Mouse (Mus musculus) MEL (cell line): ENCODE measurements around the gene Stk40.

Experiments
- CHD2 ChIP-seq: IDR thresholded peaks from 2 replicates; pipeline ENCODE4 v1.6.1; 2011; ENCODE audit warnings: low read length, improper control_type of control experiment
- CTCF ChIP-seq, 3 experiments: IDR thresholded peaks in 2 of 3; conservative IDR thresholded peaks in 1 of 3; 2 replicates each; pipeline ENCODE4 v1.5.1; 2011 to 2012; ENCODE audit warnings: low read length in 3 of 3, low read depth in 2 of 3, mild to moderate bottlenecking in 2 of 3, improper control_type of control experiment in 1 of 3, inconsistent platforms in 1 of 3, mixed read lengths in 1 of 3, moderate library complexity in 1 of 3; ENCODE audit not compliant: control insufficient read depth in 1 of 3, insufficient read depth in 1 of 3, poor library complexity in 1 of 3, severe bottlenecking in 1 of 3
- HCFC1 ChIP-seq: IDR thresholded peaks from 2 replicates; pipeline ENCODE4 v1.6.1; 2012; ENCODE audit warnings: low read depth, mild to moderate bottlenecking, inconsistent platforms, low read length, improper control_type of control experiment, moderate library complexity
- MAFK ChIP-seq: IDR thresholded peaks from 2 replicates; pipeline ENCODE4 v1.6.1; 2011; ENCODE audit warnings: low read depth, mild to moderate bottlenecking, low read length, improper control_type of control experiment, borderline replicate concordance
- MEF2A ChIP-seq: IDR thresholded peaks from 2 replicates; pipeline ENCODE4 v1.6.1; 2014; ENCODE audit warnings: low read depth, mild to moderate bottlenecking, inconsistent platforms, low read length, improper control_type of control experiment; ENCODE audit not compliant: poor library complexity, insufficient replicate concordance, severe bottlenecking; ENCODE audit errors: extremely low read depth
- POLR2A ChIP-seq, 2 experiments: IDR thresholded peaks; 2 replicates each; pipeline ENCODE4 v1.6.1; 2011 to 2012; ENCODE audit warnings: low read length in 2 of 2, mild to moderate bottlenecking in 2 of 2, control low read depth in 1 of 2, improper control_type of control experiment in 1 of 2, low read depth in 1 of 2, moderate library complexity in 1 of 2; ENCODE audit not compliant: control insufficient read depth in 1 of 2, insufficient read depth in 1 of 2, poor library complexity in 1 of 2
- POLR2AphosphoS2 ChIP-seq: IDR thresholded peaks from 2 replicates; pipeline ENCODE4 v1.6.1; 2011; ENCODE audit warnings: low read length, improper control_type of control experiment
- RAD21 ChIP-seq: IDR thresholded peaks from 2 replicates; pipeline ENCODE4 v1.6.1; 2011; ENCODE audit warnings: mild to moderate bottlenecking, low read depth, low read length, improper control_type of control experiment

GRCm38 (mm10) chr4:126134236-126134635 lies 30.5 kb downstream of the Stk40 start:
- no peak for TF ChIP-seq RAD21
- TF ChIP-seq MEF2A = no peak
- TF ChIP-seq POLR2A (IDR thresholded peaks at IDR 0.05; ENCODE audit: control insufficient read depth in 1 of 2, insufficient read depth in 1 of 2, low read depth in 1 of 2, low read length in 2 of 2, poor library complexity in 1 of 2) = no peak
- TF ChIP-seq HCFC1 = no peak
- TF ChIP-seq MAFK = no peak
- no peak for TF ChIP-seq POLR2AphosphoS2
- no peak for TF ChIP-seq CHD2
- no peak for TF ChIP-seq CTCF (IDR thresholded peaks at IDR 0.05 in 2 of 3, conservative IDR thresholded peaks at IDR 0.05 in 1 of 3; ENCODE audit: control insufficient read depth in 1 of 3, insufficient read depth in 1 of 3, low read depth in 2 of 3, low read length in 3 of 3, poor library complexity in 1 of 3, severe bottlenecking in 1 of 3)
